Mouse (Mus musculus) thymus, postnatal 4 days (tissue): ENCODE results near the gene Mknk2.

Experiments used
- DNase-seq: peaks from one replicate; pipeline ENCODE4 v3.0.0; 2021

Gene Mknk2

DNA sequence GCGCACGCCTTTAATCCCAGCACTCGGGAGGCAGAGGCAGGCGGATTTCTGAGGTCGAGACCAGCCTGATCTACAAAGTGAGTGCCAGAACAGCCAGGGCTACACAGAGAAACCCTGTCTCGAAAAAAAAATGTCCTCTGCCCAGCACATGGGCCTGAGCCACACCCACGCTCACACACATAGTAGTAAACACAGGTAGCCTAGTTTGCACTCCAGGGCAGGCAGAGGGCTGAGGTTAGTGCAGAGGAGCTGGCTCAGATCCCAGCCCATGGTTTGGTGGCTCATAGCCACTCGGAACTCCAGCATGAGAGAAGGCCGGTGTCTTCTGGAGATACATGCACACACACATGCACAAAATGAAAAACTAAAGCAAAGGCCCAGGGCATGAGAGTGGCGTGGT lies 31.0 kb downstream of the Mknk2 start:
- DNase-seq, result no peak

DNA sequence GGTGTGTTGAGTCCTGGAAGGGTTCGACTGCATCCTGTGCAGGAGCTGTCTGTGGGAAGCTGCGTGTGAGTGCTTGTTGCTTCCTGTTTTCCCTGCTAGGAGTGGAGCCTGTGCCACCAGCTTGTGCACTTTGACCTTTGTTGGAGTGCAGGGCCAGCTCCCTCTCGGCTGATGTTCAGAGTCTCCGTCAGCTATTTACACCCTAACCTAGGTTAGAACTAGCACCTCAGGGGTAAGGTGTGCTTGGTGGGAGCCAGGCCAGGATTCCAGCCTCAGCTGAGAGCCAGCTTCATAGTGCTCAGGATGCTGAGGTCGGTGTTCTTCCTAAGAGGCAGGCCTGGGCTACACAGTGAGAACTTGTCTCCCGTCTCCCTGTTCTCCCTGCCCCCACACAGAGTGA lies 42.6 kb downstream of the Mknk2 start:
- no peak for DNase-seq

DNA sequence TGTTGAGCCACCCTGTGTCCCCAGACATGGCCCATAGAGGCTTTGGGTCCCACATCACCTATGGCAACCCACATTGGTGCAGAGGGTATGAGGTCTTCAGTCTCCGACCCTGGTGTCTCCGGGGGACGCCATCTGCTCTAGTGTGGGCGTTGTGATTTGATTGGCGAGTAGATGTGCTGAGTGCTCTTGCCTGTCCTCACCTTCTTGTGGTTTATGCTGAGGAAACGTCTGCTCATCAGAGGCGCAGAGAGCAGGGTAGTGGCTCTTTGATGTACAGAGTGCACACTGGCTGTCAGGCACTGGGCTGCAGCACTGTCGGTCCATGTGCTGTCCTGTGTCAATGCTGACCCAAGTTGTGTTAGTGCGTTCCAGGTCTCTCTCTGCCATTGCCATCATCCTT lies 49.0 kb downstream of the Mknk2 start:
- no peak for DNase-seq

DNA sequence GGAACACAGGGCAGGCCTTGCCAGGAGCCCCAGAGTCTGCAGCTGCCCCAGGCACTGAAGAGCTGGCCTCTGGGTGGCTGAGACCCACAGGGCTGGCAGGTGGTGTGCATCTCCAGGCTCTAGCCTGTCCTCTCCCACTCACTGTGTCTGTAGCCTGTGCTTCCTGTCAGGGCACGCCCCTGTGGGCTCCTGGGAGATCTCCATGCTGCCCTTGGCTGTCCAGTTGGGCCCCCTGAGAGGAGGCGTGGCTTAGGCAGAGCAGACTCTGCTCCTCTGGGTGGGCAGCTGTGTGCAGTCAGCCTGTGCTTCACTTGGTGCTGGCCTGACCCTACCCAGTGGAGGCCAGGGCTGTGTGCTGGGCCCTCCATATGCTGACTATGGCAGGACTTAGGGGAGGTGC lies 50.2 kb downstream of the Mknk2 start:
- DNase-seq, result no peak

DNA sequence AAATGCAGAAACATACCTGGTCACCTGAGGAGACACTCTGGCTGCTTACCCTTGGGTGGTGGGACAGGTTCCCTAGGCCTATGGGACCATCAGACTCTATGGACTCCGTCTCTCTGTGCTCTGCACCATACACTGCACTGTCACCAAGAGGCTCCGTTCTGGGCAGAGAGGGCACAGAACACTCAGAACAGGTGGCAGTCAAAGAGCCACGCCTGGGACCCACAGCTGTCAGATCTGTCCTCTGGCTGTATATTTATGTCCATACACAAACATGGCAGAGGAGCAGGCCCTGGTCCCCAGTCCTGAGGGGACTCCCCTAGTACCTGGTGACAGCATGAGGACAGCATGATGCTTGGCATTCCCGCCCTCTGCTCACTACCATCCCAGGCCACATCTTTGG lies 52.1 kb downstream of the Mknk2 start:
- DNase-seq, result no peak

DNA sequence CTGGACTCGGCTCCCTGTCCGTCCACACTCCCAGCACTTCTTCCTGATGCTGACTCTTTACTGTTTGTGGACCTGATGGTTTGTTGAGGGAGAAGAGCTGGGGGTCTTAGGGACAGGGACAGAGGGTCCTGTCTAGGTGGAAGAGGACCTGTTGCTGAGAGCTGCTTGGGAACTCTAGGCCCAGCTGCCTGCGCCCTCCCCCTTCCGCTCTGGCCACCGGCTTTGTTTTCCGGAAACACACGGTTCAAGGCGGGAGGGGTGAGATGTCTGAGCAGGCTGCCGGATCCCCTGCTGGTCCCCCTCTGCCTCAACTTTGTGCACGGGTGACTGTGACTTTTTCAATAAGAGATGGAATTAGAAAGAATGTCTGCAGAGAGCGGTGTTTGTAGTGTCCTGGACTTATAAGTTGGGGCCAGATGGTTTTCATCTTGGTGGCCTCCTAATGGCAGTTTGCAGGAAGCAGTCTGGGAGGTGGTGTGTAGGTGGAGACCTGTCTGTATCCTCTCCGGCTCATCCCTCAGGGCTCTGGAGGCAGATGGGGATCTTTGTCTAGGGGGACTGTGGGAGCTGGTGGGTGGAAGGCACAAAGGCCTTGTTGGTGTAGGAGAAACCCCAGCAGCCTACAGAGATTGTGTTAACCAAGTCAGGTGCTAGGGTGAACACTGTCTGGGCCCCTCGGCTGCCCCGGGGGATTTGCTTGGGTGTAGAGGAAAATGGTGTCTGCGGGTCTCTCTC lies 54.3 kb downstream of the Mknk2 start:
- peak; percentile 84 for DNase-seq

DNA sequence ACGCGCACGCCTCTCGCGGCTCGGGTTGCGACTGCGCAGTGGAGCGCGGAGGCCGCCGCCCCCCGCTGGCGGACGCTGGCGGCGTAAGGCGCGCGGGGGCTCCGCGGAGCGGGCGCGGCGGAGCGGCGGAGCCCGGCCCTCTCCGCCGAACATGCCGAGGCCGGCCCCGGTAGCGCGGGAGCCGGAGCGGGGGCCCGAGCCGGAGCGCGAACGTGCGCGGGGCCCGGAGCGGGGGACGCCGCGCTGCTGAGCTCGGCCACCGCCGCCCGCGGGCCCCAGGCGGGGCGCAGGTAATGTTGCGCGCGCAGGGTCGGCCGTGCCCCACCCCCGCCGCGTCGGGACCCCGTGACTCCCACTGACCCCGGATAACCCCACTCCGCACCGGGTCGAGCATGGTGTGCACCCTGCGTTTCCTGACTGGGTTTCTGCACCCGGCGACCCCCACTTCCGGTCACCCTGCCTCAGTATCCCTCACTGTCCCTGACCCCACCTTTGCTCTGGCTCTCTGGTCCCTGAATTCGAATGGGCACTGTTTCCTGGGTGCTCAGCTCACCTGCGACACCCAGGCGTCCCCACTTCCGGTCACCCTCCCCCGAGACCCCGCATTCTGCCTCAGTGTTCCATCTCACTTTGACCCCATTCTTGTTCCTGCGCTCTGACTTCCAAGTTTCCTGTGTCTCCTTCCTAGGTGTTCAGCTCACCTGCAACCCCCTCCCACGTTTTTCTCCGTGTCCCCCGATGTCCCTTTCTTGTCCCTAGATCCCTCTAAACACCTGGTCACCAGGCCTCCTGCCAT lies 55.1 kb downstream of the Mknk2 start, which contains the start of gene Csnk1g2:
Gene Csnk1g2 (plus strand): TSS at position 178 of the 796 bp plus-strand sequence.
- peak; percentile 92 for DNase-seq

DNA sequence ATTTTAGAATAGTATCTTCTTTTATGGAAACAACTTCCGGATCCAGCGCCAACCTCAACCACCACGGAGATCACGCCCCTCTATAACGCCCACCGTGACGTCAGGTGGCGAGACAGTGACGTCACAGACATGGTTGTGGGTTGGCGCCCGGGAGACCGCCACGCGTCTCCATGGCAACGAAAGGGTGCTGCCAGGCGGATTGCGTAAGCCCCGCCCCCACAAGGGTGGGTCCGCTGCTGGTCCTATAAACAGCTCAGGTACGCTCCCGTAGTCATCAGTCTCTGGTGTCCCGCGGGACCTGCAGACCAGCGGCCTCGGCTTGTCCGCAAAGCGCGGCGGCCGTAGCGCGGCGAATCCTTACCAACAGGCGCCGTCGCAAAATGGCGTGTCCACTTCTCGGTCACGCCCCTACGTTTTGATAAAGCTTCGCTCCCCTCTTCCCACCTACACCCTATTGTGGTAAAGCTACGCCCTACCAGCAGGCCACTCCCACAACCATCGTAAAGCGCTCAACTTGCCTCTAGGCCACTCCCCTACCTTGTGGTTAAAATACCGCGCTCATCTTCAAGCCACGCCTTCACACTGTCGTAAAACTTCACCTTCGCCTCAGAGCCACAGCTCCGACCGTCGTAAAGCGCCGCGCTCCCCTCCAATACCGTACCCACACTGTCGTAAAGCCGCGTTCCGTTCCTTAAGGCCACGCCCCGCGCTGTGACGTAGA lies 55.8 kb downstream of the Mknk2 start:
- peak; percentile 100 for DNase-seq

DNA sequence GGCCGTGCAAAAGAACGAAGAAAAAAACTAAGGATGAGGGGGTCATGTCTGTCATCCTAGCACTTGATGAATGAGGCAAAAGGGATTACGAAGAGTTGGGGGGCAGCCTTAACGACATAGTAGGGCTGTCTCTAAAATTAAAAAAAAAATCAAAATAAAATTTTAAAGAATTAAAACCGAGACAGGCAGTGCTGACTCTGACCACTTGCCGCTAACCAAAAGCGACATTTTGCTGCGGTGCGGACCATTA lies 56.3 kb downstream of the Mknk2 start:
- DNase-seq, result no peak

DNA sequence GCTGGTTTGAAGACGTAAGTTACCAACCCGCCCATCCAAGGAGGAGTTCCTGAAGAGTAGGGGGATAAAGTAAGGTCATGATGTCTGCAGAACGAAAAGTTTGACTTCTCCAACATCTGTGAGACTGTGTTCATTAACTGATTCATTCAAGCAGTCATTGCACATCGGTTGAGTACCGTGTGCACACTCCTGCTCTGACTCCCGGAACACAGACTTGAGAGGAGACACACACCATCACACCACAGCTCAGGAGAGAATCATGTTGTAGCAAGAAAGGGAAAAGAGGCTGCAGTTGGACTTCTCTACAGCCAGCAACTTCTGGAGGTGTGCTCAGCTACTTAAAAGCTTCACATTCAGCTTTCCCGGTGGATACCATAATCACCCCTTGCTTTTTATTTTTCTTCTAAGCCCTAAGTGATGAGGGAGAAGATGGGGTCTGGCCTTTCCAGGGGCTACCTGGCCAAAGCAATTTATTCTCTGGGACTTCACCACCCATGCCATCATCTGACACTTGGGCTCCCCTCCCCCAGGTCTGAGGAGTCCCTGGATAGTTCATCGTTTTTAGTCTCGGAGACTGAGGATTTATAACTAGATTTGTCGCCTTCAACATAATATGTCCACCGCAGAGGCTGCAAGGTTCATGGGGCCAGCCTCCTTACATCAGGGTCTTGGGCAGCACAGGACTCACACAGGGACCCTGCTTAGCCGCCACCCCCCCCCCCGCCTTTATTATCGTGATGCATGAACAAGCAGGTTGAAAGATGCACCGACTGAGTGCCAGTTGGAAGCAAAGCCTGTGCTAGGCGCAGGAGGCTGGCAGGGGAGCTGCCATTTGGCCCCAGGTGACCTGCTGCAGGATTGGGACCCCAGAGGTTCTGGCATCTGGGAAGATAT lies 56.9 kb downstream of the Mknk2 start:
- DNase-seq, result no peak

DNA sequence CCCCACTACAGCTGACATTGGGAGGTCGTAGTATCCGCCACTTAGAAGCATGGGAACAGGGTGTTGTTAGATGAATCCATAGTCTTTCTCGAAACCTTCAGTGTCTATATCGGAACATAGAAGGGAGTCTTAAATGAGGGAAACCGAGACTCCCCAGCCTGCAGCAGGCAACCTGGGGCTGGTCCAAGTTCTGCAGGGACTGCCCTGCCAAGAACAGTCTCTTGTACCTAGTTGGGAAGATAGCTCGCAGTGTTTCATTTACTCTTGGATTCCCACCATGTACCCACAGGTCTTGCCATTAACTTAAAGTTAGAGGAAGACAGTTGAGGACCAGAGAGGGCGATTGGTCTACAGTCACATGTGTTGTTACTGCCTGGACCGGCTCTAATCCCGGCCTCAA lies 57.5 kb downstream of the Mknk2 start:
- no peak for DNase-seq

DNA sequence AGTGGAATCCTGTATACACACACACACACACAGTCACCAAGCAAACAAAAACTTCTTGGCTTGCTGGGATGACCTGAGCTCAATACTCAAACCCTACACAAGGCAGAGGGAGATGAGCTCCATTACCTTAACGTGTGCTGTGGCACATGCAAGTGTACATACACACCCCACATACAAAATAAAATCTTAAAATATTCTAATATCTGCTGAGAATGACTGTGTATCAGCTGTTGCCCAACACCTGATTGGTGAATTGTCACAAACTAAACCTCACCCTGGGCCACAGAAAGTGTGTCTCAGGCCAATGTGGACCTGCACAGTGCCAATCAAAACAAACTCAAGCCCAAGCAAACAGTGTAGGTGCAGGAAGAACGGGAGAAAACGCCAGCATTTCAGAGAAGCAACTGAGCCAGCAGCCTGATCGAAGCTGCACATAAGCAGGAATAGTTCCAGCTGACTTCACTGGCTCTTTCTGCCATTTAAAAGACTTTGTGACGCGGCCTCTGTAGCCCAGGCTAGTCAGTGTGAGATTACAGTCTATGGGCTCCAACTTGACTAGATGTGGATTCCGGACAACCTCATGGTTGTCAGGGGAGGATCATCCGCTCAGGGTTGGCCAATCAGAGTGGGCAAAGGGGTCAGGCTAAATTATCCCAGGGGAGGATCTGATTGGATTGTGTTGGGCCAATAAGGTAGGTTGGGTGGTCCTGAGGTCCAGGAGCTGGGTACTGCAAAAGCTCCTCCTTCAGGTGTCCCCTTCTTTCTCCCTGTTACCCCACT lies 58.3 kb downstream of the Mknk2 start:
- DNase-seq, result no peak

DNA sequence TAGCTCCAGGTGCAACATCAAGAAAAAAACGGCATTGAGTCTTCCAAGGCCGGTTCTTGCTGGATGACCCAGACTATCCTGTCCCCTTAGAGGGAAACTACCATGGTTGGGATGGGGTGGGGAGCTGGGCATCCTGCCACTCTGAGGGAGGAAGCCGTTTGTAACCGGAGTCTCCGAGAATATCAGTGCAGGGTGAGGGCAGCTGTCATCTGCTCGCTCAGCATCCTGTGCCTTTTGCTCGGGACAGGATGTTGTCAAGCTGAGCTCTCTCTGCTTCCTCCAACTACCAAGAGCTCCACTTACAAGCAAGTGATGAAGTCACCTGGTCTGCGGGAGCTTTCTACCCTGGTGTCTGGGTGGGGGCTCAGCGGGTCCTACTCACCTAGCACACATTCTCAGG lies 59.7 kb downstream of the Mknk2 start:
- DNase-seq, result peak; percentile 73
